Mouse (Mus musculus) layer of hippocampus, adult 8-10 months (tissue): ENCODE measurements at regions not wholly inside any gene's neighbourhood (a gene's known extent, or its start where the extent isn't known, plus 50 kb on each side); places are given as distances from the start of the nearest gene placed in this dataset.

Experiments used
- DNase-seq, 2 experiments: peaks; one replicate each; pipeline ENCODE4 v3.0.0; 2022; ENCODE audit warnings: low spot score in 2 of 2

GRCm38 (mm10) chr16:84318091-84318490, 196.8 kb upstream of the A730009L09Rik start:
- no peak for DNase-seq

GRCm38 (mm10) chr16:84321569-84321968, 193.4 kb upstream of the A730009L09Rik start:
- DNase-seq = no peak

- no peak for DNase-seq
Observed at GRCm38 (mm10) chr16:84330293-84330692, 184.6 kb upstream of the A730009L09Rik start.

GRCm38 (mm10) chr16:84346089-84346488, 168.8 kb upstream of the A730009L09Rik start:
- DNase-seq = no peak

- peak; percentile 4 to 7 for DNase-seq
Observed at GRCm38 (mm10) chr16:84355118-84355517, 159.8 kb upstream of the A730009L09Rik start.

- no peak for DNase-seq
Observed at GRCm38 (mm10) chr16:84365969-84366368, 149.0 kb upstream of the A730009L09Rik start.

- DNase-seq = no peak
Observed at GRCm38 (mm10) chr16:84368928-84369682, 145.8 kb upstream of the A730009L09Rik start.

GRCm38 (mm10) chr16:84378461-84378860, 136.5 kb upstream of the A730009L09Rik start:
- no peak for DNase-seq

- no peak for DNase-seq
Observed at GRCm38 (mm10) chr16:84391756-84392155, 123.2 kb upstream of the A730009L09Rik start.

- no peak for DNase-seq
Observed at GRCm38 (mm10) chr16:84394895-84395294, 120.0 kb upstream of the A730009L09Rik start.

GRCm38 (mm10) chr16:84421650-84422049, 93.3 kb upstream of the A730009L09Rik start:
- no peak for DNase-seq

GRCm38 (mm10) chr16:84426990-84427540, 87.9 kb upstream of the A730009L09Rik start:
- no peak for DNase-seq

GRCm38 (mm10) chr16:84456596-84456995, 58.3 kb upstream of the A730009L09Rik start:
- DNase-seq = no peak

- DNase-seq = no peak
Observed at GRCm38 (mm10) chr16:84462150-84462549, 52.8 kb upstream of the A730009L09Rik start.
